Mouse (Mus musculus): Measurements from ENCODE around the gene Gp9. TPM values are rescaled to one million over a fixed set of nuclear protein-coding genes. Genes with fewer than 3 reads are reported as not detected.

Gp9 gene
- polyA plus RNA-seq, 2 experiments, result 1.4 to 2.0 TPM

DNA sequence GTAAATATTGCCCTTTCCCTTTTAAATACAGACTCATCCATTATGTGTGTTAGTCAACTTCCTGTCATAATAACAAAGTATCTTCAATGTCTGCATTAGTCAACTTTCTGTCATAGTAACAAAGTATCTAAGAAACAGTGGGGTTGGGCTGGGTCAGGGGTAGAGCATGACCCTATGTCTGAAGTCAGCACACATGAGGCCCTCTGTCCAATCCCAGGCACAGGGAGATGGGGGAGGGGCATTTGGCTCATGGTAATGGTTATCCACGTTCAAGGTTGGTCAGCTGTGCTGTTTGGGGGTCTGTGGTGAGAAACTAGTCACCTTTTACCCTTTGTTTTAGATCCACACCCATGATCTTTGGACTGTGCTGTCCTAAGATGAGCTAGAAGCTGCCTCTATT, 32.6 kb upstream of the Gp9 start:
- Histone ChIP-seq H3K36me3 (ENCODE audit: control insufficient read depth, insufficient read depth, low read length) (no peaks in the 10 kb centered on the region), H3K27ac (replicated peaks; ENCODE audit: low read depth, low read length) (no peak overlapping the region), H3K4me1 (ENCODE audit: control insufficient read depth, insufficient read depth, low read length) (peaks cover 5% of the 10 kb centered on the region; the same call in 1 of the 2 replicates), H3K27me3 (ENCODE audit: control insufficient read depth, insufficient read depth, low read length) (no peaks in the 10 kb centered on the region), H3K9me3 (ENCODE audit: control insufficient read depth, low read length) (no peaks in the 10 kb centered on the region), H3K4me3 (replicated peaks; ENCODE audit: low read length) (no peak overlapping the region), H3K4me2 (replicated peaks; ENCODE audit: low read depth, low read length, severe bottlenecking) (no peak overlapping the region), H3K9ac (ENCODE audit: low read depth, low read length, severe bottlenecking) (no peak overlapping the region)
- DNase-seq (ENCODE audit: low spot score) (no peak), ATAC-seq (ENCODE audit: low FRiP score, low read depth) (no peak)
- TF ChIP-seq POLR2A (IDR thresholded peaks at IDR 0.05; ENCODE audit: borderline replicate concordance, extremely low read depth, insufficient read depth, insufficient read length), result no peak
- 50% methylated on average over 1 of the region's 1 CpGs for WGBS

GRCm38 (mm10) chr6:87746059-87746458, 31.8 kb upstream of the Gp9 start:
- TF ChIP-seq POLR2A (IDR thresholded peaks at IDR 0.05; ENCODE audit: borderline replicate concordance, extremely low read depth, insufficient read depth, insufficient read length), result no peak
- ATAC-seq (ENCODE audit: low FRiP score, low read depth) (no peak), DNase-seq (ENCODE audit: low spot score) (no peak)
- Histone ChIP-seq H3K27me3 (ENCODE audit: control insufficient read depth, insufficient read depth, low read length) (no peaks in the 10 kb centered on the region), H3K4me3 (replicated peaks; ENCODE audit: low read length) (no peak overlapping the region), H3K9ac (ENCODE audit: low read depth, low read length, severe bottlenecking) (no peak overlapping the region), H3K4me1 (ENCODE audit: control insufficient read depth, insufficient read depth, low read length) (peaks cover 5% of the 10 kb centered on the region; the same call in 1 of the 2 replicates), H3K9me3 (ENCODE audit: control insufficient read depth, low read length) (no peaks in the 10 kb centered on the region), H3K4me2 (replicated peaks; ENCODE audit: low read depth, low read length, severe bottlenecking) (no peak overlapping the region), H3K27ac (replicated peaks; ENCODE audit: low read depth, low read length) (no peak overlapping the region), H3K36me3 (ENCODE audit: control insufficient read depth, insufficient read depth, low read length) (no peaks in the 10 kb centered on the region)
- WGBS, result 55% methylated on average over 3 of the region's 3 CpGs

GRCm38 (mm10) chr6:87746849-87747248, 31.0 kb upstream of the Gp9 start:
- DNase-seq (ENCODE audit: low spot score) (peak; percentile 47), ATAC-seq (ENCODE audit: low FRiP score, low read depth) (no peak)
- Histone ChIP-seq H3K36me3 (ENCODE audit: control insufficient read depth, insufficient read depth, low read length) (no peaks in the 10 kb centered on the region), H3K27ac (replicated peaks; ENCODE audit: low read depth, low read length) (no peak overlapping the region), H3K9me3 (ENCODE audit: control insufficient read depth, low read length) (no peaks in the 10 kb centered on the region), H3K4me2 (replicated peaks; ENCODE audit: low read depth, low read length, severe bottlenecking) (no peak overlapping the region), H3K27me3 (ENCODE audit: control insufficient read depth, insufficient read depth, low read length) (no peaks in the 10 kb centered on the region), H3K4me3 (replicated peaks; ENCODE audit: low read length) (no peak overlapping the region), H3K9ac (ENCODE audit: low read depth, low read length, severe bottlenecking) (no peak overlapping the region), H3K4me1 (ENCODE audit: control insufficient read depth, insufficient read depth, low read length) (peaks cover 5% of the 10 kb centered on the region; the same call in 1 of the 2 replicates)
- WGBS, result 44% methylated on average over 2 of the region's 2 CpGs
- no peak for TF ChIP-seq POLR2A (IDR thresholded peaks at IDR 0.05; ENCODE audit: borderline replicate concordance, extremely low read depth, insufficient read depth, insufficient read length)

- no peak overlapping the region for H3K4me2 ChIP-seq (replicated peaks; ENCODE audit: low read depth, low read length, severe bottlenecking)
- H3K9ac ChIP-seq (ENCODE audit: low read depth, low read length, severe bottlenecking), result no peak overlapping the region
- H3K4me3 ChIP-seq (replicated peaks; ENCODE audit: low read length), result no peak overlapping the region
- no peak overlapping the region for H3K27ac ChIP-seq (replicated peaks; ENCODE audit: low read depth, low read length)
- H3K36me3 ChIP-seq (ENCODE audit: control insufficient read depth, insufficient read depth, low read length), result no peaks in the 10 kb centered on the region
- ATAC-seq (ENCODE audit: low FRiP score, low read depth), result no peak
- 89% methylated on average over 2 of the region's 2 CpGs for WGBS
- H3K4me1 ChIP-seq (ENCODE audit: control insufficient read depth, insufficient read depth, low read length), result peaks cover 5% of the 10 kb centered on the region; the same call in 1 of the 2 replicates
- TF ChIP-seq POLR2A (IDR thresholded peaks at IDR 0.05; ENCODE audit: borderline replicate concordance, extremely low read depth, insufficient read depth, insufficient read length), result no peak
- no peak for DNase-seq (ENCODE audit: low spot score)
- no peaks in the 10 kb centered on the region for H3K9me3 ChIP-seq (ENCODE audit: control insufficient read depth, low read length)
- no peaks in the 10 kb centered on the region for H3K27me3 ChIP-seq (ENCODE audit: control insufficient read depth, insufficient read depth, low read length)
These were observed 29.8 kb upstream of the Gp9 start for GRCm38 (mm10) chr6:87748078-87748477.

GRCm38 (mm10) chr6:87748531-87748930, 29.3 kb upstream of the Gp9 start:
- ATAC-seq (ENCODE audit: low FRiP score, low read depth) (no peak), DNase-seq (ENCODE audit: low spot score) (no peak)
- WGBS, result 89% methylated on average over 6 of the region's 6 CpGs
- H3K9me3 ChIP-seq (ENCODE audit: control insufficient read depth, low read length), result no peaks in the 10 kb centered on the region
- no peak overlapping the region for H3K27ac ChIP-seq (replicated peaks; ENCODE audit: low read depth, low read length)
- H3K4me2 ChIP-seq (replicated peaks; ENCODE audit: low read depth, low read length, severe bottlenecking), result no peak overlapping the region
- no peaks in the 10 kb centered on the region for H3K27me3 ChIP-seq (ENCODE audit: control insufficient read depth, insufficient read depth, low read length)
- H3K4me1 ChIP-seq (ENCODE audit: control insufficient read depth, insufficient read depth, low read length), result peaks cover 5% of the 10 kb centered on the region; the same call in 1 of the 2 replicates
- H3K36me3 ChIP-seq (ENCODE audit: control insufficient read depth, insufficient read depth, low read length), result no peaks in the 10 kb centered on the region
- TF ChIP-seq POLR2A (IDR thresholded peaks at IDR 0.05; ENCODE audit: borderline replicate concordance, extremely low read depth, insufficient read depth, insufficient read length), result no peak
- H3K4me3 ChIP-seq (replicated peaks; ENCODE audit: low read length), result no peak overlapping the region
- H3K9ac ChIP-seq (ENCODE audit: low read depth, low read length, severe bottlenecking), result no peak overlapping the region

Measured in limb, embryonic 14.5 days (tissue).